Mouse (Mus musculus): ENCODE measurements around the gene Hist1h3e.

Gene Hist1h3e

DNA sequence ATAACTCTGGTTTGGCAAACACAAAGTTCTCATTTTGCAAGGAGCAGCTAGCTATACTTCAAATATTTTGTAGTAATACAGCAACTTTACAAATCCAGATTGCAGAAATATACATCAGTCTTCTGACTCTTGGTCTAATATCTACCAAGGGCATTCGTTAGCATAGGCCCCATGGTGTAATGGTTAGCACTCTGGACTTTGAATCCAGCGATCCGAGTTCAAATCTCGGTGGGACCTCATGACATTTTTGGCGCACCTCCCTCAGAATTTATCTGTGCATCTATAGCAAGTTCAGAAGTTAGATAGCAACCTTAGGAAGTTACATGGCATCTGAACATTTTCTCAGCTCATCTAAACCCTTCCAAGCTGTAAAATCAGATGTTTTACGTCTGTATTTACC, 43.3 kb downstream of the Hist1h3e start:
- DNase-seq (ENCODE audit: low spot score in 2 of 2): peak in 1 of 2 experiments; percentile 65

- DNase-seq (ENCODE audit: low spot score in 2 of 2): no peak
These were observed 43.9 kb downstream of the Hist1h3e start for GRCm38 (mm10) chr13:23518295-23518603.

- DNase-seq (ENCODE audit: low spot score in 2 of 2): peak; percentile 82 to 83
These were observed 44.4 kb downstream of the Hist1h3e start for GRCm38 (mm10) chr13:23517603-23518294.

- DNase-seq (ENCODE audit: low spot score in 2 of 2): peak; percentile 60 to 62
These were observed 45.2 kb downstream of the Hist1h3e start for GRCm38 (mm10) chr13:23516822-23517602.

GRCm38 (mm10) chr13:23515826-23516620, 46.1 kb downstream of the Hist1h3e start:
- DNase-seq (ENCODE audit: low spot score in 2 of 2): no peak

- no peak for DNase-seq (ENCODE audit: low spot score in 2 of 2)
These were observed 46.9 kb downstream of the Hist1h3e start for GRCm38 (mm10) chr13:23515281-23515680.

DNA sequence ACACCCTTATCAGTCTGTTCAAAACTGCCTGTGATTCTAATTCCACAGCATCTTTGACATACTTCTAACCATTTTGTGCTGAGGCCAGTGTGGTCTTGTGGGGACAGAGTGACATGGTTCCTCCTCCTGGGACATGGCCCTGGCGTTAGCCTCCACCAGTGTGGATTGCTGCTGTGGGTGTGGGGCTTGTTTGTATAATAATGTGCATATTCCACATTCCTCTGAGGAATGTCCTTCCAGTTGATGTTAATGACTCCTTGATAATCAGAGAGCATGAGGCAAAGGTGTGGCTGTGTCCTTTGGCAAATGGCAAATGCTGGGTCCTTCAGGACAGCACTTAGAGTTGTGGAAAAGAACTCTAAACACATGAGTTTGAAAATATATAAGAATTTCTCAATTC, 48.7 kb downstream of the Hist1h3e start:
- DNase-seq (ENCODE audit: low spot score in 2 of 2): no peak

Measured in urinary bladder, adult 18-20 months (tissue).